Mouse (Mus musculus) neutrophil, adult 59 days (primary cell): Measurements from ENCODE around the gene Sgpp1. TPM values are rescaled to one million over a fixed set of nuclear protein-coding genes. Genes with fewer than 3 reads are reported as not detected.

Source experiments
- total RNA-seq, 2 experiments: library from RNA; stranded (reverse); gene quantifications; 1 replicate in 1 of 2; 2 replicates in 1 of 2; pipeline ENCODE4 v1.2.4; 2023

Sgpp1 gene
- 10 to 100 TPM; 29.8 to 33.6 TPM for total RNA-seq

GRCm38 (mm10) chr12:75735246-75736200 lies at the start of gene Sgpp1:
Gene Sgpp1 (minus strand): TSS chr12:75735729.

DNA sequence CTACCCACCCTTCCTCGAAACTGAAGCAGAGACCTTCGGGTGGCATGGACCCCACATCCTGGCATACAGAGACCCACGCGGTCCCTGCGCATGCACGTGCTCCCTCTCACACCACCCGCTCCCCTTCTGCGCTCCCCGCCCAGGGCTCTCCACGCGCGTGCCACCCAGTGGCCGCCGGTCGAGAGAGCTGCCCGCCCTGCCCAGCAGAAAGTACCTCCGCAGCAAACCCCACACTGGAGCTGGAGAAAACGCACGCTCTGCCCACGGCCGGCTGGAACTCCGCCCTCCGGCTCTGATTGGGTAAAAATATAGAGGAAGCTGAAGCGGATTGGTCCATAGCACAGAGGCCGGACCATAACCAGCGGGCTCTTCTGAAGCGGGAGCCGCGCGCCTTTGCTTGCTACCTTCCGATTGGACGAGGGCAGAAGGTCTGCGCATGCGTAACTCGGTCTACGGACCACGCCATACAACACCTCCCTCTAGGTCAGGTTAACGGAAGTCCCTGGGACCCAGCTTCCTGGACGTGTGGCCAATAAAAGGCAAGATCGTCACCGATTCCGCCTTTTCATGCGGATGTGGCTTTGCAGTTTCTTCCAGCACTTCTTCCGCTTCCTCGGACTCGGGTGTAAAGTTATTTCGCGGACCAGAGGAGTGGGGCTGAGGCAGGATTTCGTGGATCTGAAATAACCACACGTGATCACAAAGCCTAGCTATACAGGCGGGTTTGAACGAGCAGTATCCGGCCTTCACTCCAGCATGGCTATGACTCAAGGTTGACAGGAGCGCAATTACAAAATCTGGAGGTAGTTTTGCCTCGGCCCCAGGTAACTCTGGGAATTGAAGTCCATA lies 66.0 kb downstream of the Sgpp1 start, which contains the start of gene Wdr89:
Gene Wdr89 (minus strand): TSS at position 280 of the 849 bp plus-strand sequence.

Other genes with a start within 250 kb of the Sgpp1 start
- 10 to 100 TPM; 38.3 to 39.4 TPM for gene Ppp2r5e, start 139.5 kb downstream of the Sgpp1 start, total RNA-seq
- gene Wdr89, start 66.2 kb downstream of the Sgpp1 start, total RNA-seq = 1 to 10 TPM; 1.5 to 2.1 TPM
- 10 to 100 TPM; 55.3 to 56.7 TPM for gene Syne2, start 82.4 kb upstream of the Sgpp1 start, total RNA-seq